Mouse (Mus musculus): ENCODE measurements around the gene Chtf18. TPM values are rescaled to one million over a fixed set of nuclear protein-coding genes. Genes with fewer than 3 reads are reported as not detected.
A peak's percentile ranks its signal among the peaks of the same experiment; 100 is the strongest.

The Chtf18 gene
- total and polyA plus RNA-seq, 3 experiments = 11.9 to 38.2 (median 24.8) TPM

GRCm38 (mm10) chr17:25735246-25735645 is 8.0 kb upstream of the Chtf18 start:
- no peak for TF ChIP-seq ZMIZ1 (IDR thresholded peaks at IDR 0.05; ENCODE audit: low read depth, low read length)
- TF ChIP-seq MAX (IDR thresholded peaks at IDR 0.05; ENCODE audit: low read length) = no peak
- TF ChIP-seq CTCF (conservative IDR thresholded peaks at IDR 0.05 in 1 of 2, IDR thresholded peaks at IDR 0.05 in 1 of 2; ENCODE audit: low read depth in 2 of 2, low read length in 2 of 2) = no peak
- TF ChIP-seq UBTF (IDR thresholded peaks at IDR 0.05; ENCODE audit: low read depth, low read length) = no peak
- TF ChIP-seq MAZ (IDR thresholded peaks at IDR 0.05; ENCODE audit: low read depth, low read length) = no peak
- TF ChIP-seq BHLHE40 (IDR thresholded peaks at IDR 0.05; ENCODE audit: low read depth, low read length) = no peak
- no peak for TF ChIP-seq HCFC1 (IDR thresholded peaks at IDR 0.05; ENCODE audit: low read depth, low read length)
- no peak for TF ChIP-seq ETS1 (conservative IDR thresholded peaks at IDR 0.05; ENCODE audit: low read depth, low read length)
- no peak for TF ChIP-seq SMC3 (IDR thresholded peaks at IDR 0.05; ENCODE audit: low read depth, low read length)
- no peak for TF ChIP-seq RAD21 (IDR thresholded peaks at IDR 0.05; ENCODE audit: low read depth, low read length)
- no peak for TF ChIP-seq ZC3H11A (IDR thresholded peaks at IDR 0.05; ENCODE audit: low read depth, low read length)
- TF ChIP-seq POLR2AphosphoS2 (IDR thresholded peaks at IDR 0.05; ENCODE audit: low read depth, low read length) = no peak
- no peak for TF ChIP-seq ZKSCAN1 (IDR thresholded peaks at IDR 0.05; ENCODE audit: borderline replicate concordance, low read depth, low read length)
- no peak for TF ChIP-seq MAFK (IDR thresholded peaks at IDR 0.05; ENCODE audit: insufficient replicate concordance, low read length)
- TF ChIP-seq E2F4 (IDR thresholded peaks at IDR 0.05; ENCODE audit: insufficient replicate concordance, low read depth, low read length) = no peak
- no peak for TF ChIP-seq NRF1 (IDR thresholded peaks at IDR 0.05; ENCODE audit: low read depth, low read length)
- TF ChIP-seq ELF1 (IDR thresholded peaks at IDR 0.05; ENCODE audit: low read depth, low read length) = no peak
- TF ChIP-seq POLR2A (IDR thresholded peaks at IDR 0.05; ENCODE audit: low read depth, low read length) = no peak
- Histone ChIP-seq H3K27me3 (replicated peaks) (peaks cover 50% of the 10 kb centered on the region), H3K9ac (ENCODE audit: insufficient read depth, low read depth) (no peak overlapping the region), H3K79me2 (replicated peaks; ENCODE audit: control insufficient read depth, extremely low read depth, insufficient read depth, poor library complexity, severe bottlenecking) (no peaks in the 10 kb centered on the region), H3K4me3 (replicated peaks in 1 of 3; ENCODE audit: low read depth in 2 of 3, low read length in 2 of 3, poor library complexity in 1 of 3) (no peak overlapping the region), H3K4me1 (ENCODE audit: control insufficient read depth in 1 of 2, insufficient read depth in 2 of 2) (no peaks in the 10 kb centered on the region), H3K4me2 (ENCODE audit: insufficient read depth, low read depth, poor library complexity, severe bottlenecking) (no peak overlapping the region), H3K9me3 (replicated peaks; ENCODE audit: low read length) (no peaks in the 10 kb centered on the region), H3K27ac (ENCODE audit: insufficient read depth, low read depth) (no peak overlapping the region), H3K36me3 (replicated peaks in 1 of 2; ENCODE audit: control insufficient read depth in 1 of 2, insufficient read depth in 1 of 2, low read length in 1 of 2) (peaks cover 7 to 23% of the 10 kb centered on the region in 2 experiments)
- dilution Hi-C loops (cut with MboI; ENCODE audit: extremely low pct_ligation_motif_present, extremely low pct_unique_long_range_greater_than_20kb, low sequenced_read_pairs) (no loop called here), in situ Hi-C loops (cut with MboI; ENCODE audit: low pct_ligation_motif_present, low pct_unique_long_range_greater_than_20kb, low sequenced_read_pairs) (loop anchor here (10.0 kb wide), 1 partner anchor 60 kb away; the partner anchor contains the start of genes AC134908.4, Fam173a and Metrn)
- DNase-seq (ENCODE audit: extremely low read depth) = no peak

GRCm38 (mm10) chr17:25732082-25732481 is 4.9 kb upstream of the Chtf18 start:
- H3K27me3 ChIP-seq (replicated peaks) = peaks cover 21% of the 10 kb centered on the region
- H3K9me3 ChIP-seq (replicated peaks; ENCODE audit: low read length) = no peaks in the 10 kb centered on the region
- H3K4me3 ChIP-seq (replicated peaks in 1 of 3; ENCODE audit: low read depth in 2 of 3, low read length in 2 of 3, poor library complexity in 1 of 3) = no peak overlapping the region
- DNase-seq (ENCODE audit: extremely low read depth) = peak; percentile 89
- peaks cover 8 to 36% of the 10 kb centered on the region in 2 experiments for H3K36me3 ChIP-seq (replicated peaks in 1 of 2; ENCODE audit: control insufficient read depth in 1 of 2, insufficient read depth in 1 of 2, low read length in 1 of 2)
- H3K79me2 ChIP-seq (replicated peaks; ENCODE audit: control insufficient read depth, extremely low read depth, insufficient read depth, poor library complexity, severe bottlenecking) = no peaks in the 10 kb centered on the region; the same call in 1 of the 2 replicates
- in situ Hi-C loops (cut with MboI; ENCODE audit: low pct_ligation_motif_present, low pct_unique_long_range_greater_than_20kb, low sequenced_read_pairs) (loop anchor here (10.0 kb wide), 1 partner anchor 63 kb away; the partner anchor contains the start of genes AC134908.4, Fam173a and Metrn), dilution Hi-C loops (cut with MboI; ENCODE audit: extremely low pct_ligation_motif_present, extremely low pct_unique_long_range_greater_than_20kb, low sequenced_read_pairs) (no loop called here)
- no peak overlapping the region for H3K27ac ChIP-seq (ENCODE audit: insufficient read depth, low read depth)
- peaks cover 9 to 12% of the 10 kb centered on the region in 2 experiments for H3K4me1 ChIP-seq (ENCODE audit: control insufficient read depth in 1 of 2, insufficient read depth in 2 of 2)
- H3K4me2 ChIP-seq (ENCODE audit: insufficient read depth, low read depth, poor library complexity, severe bottlenecking) = no peak overlapping the region
- H3K9ac ChIP-seq (ENCODE audit: insufficient read depth, low read depth) = no peak overlapping the region
- TF ChIP-seq ZNF384 (IDR thresholded peaks at IDR 0.05; ENCODE audit: low read depth, low read length) = no peak
- no peak for TF ChIP-seq MEF2A (IDR thresholded peaks at IDR 0.05; ENCODE audit: borderline replicate concordance, low read depth, low read length)
- peak; percentile 83 to 85 for TF ChIP-seq CTCF (conservative IDR thresholded peaks at IDR 0.05 in 1 of 2, IDR thresholded peaks at IDR 0.05 in 1 of 2; ENCODE audit: low read depth in 2 of 2, low read length in 2 of 2)
- no peak for TF ChIP-seq RCOR1 (conservative IDR thresholded peaks at IDR 0.05; ENCODE audit: low read depth, low read length)
- no peak for TF ChIP-seq CHD1 (IDR thresholded peaks at IDR 0.05; ENCODE audit: low read depth, low read length)
- TF ChIP-seq NRF1 (IDR thresholded peaks at IDR 0.05; ENCODE audit: low read depth, low read length) = peak; percentile 82
- peak; percentile 50 for TF ChIP-seq RAD21 (IDR thresholded peaks at IDR 0.05; ENCODE audit: low read depth, low read length)
- TF ChIP-seq MAX (IDR thresholded peaks at IDR 0.05; ENCODE audit: low read length) = 0 out of 2 replicates have a peak, but pooled peaks have one; percentile 23
- peak; percentile 79 for TF ChIP-seq SMC3 (IDR thresholded peaks at IDR 0.05; ENCODE audit: low read depth, low read length)
- TF ChIP-seq MAFK (IDR thresholded peaks at IDR 0.05; ENCODE audit: insufficient replicate concordance, low read length) = no peak
- TF ChIP-seq MXI1 (IDR thresholded peaks at IDR 0.05; ENCODE audit: low read depth, low read length) = peak; percentile 31; the same call in 1 of the 2 replicates
- TF ChIP-seq TCF12 (IDR thresholded peaks at IDR 0.05; ENCODE audit: low read depth, low read length) = no peak
- TF ChIP-seq SIN3A (IDR thresholded peaks at IDR 0.05; ENCODE audit: low read length) = no peak
- TF ChIP-seq USF2 (conservative IDR thresholded peaks at IDR 0.05; ENCODE audit: low read depth, low read length) = no peak

Measured in CH12.LX (cell line).